Mouse (Mus musculus) midbrain, embryonic 10.5 days (tissue): ENCODE measurements around the gene Lrrc25. TPM values are rescaled to one million over a fixed set of nuclear protein-coding genes. Genes with fewer than 3 reads are reported as not detected.

Source experiments
- DNase-seq: peaks from one replicate; pipeline ENCODE4 v3.0.0-alpha.2; 2017; ENCODE audit warnings: low spot score
- H3K27ac ChIP-seq: fragments of 300-500 bp; sonication (generic); replicated peaks from 2 replicates; pipeline ENCODE4 v1.5.1; 2016; ENCODE audit warnings: mild to moderate bottlenecking
- H3K27me3 ChIP-seq: fragments of 300-500 bp; sonication (generic); 2 replicates; pipeline ENCODE4 v1.6.1; 2016; ENCODE audit warnings: low read depth, mild to moderate bottlenecking; ENCODE audit not compliant: poor library complexity, severe bottlenecking
- H3K36me3 ChIP-seq: fragments of 300-500 bp; sonication (generic); 2 replicates; pipeline ENCODE4 v1.6.1; 2016; ENCODE audit warnings: mild to moderate bottlenecking, moderate library complexity
- H3K4me1 ChIP-seq: fragments of 300-500 bp; sonication (generic); 2 replicates; pipeline ENCODE4 v1.6.1; 2016
- H3K4me3 ChIP-seq: fragments of 300-500 bp; sonication (generic); 2 replicates; pipeline ENCODE4 v1.5.1; 2016; ENCODE audit warnings: mild to moderate bottlenecking, moderate library complexity
- H3K9me3 ChIP-seq: fragments of 300-500 bp; sonication (generic); replicated peaks from 2 replicates; pipeline ENCODE4 v1.6.1; 2016; ENCODE audit warnings: mild to moderate bottlenecking
- WGBS: fragments of 180-500 bp; shearing (Covaris S2); methylation state at CpG from one replicate; pipeline ENCODE4 v1.1.7; 2016; 5-methylcytosine and 5-hydroxymethylcytosine counted together
- polyA plus RNA-seq: library from polyadenylated mRNA; unstranded; fragments of >200 nt; fragmentation: Nextera tagmentation; extraction: Ambion mirVana; gene quantifications from 2 replicates; pipeline ENCODE4 v1.2.1, GENCODE M21; 2016

The Lrrc25 gene
- polyA plus RNA-seq, 1 experiment from 2014 or later: 1.1 TPM

DNA sequence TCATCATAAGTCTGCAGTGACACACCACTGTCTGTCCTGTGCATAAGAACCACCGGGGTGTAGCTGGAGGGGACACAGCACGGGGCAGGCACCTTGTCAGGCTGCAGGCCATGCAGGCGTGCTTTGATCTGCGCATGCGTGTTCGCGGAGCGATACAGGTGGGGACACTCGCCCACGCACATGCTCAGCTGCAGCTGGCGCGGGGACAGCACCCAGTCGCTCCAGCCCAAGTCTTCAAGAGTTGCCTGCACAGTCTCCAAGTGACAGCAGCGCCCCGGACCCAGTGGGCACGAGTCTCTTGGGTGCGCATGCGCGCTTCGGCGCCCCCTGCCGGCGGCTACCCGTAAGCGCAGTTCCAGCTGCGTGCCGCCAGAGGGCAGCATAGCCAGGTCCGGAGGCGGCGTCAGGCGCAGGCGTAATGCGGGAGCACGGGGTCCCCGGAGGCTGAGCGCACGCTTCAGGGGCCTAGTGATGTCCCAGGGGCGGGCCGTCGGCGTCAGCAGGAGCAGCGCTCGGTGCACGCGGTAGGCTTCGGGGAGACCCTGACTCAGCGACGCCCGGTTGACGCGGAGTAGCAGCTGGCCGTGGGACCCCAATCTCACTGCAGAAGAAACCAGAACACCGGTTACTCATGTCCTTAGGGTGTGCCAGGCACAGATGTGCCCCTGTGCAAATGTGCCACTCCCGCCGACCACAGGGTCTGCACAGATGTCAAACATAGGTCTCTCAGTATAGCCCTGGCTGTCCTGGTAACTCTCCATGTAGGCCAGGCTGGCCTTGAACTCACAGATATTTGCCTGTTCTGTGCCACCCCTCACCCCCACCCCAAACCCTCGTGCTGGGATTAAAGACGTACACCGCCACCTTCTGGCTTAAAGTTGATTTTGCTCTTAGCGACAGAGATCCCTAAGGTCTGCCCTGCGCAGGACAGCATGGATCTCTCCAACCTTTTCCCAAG lies 13.9 kb downstream of the Lrrc25 start:
- peak; percentile 94 for DNase-seq
- WGBS: under 1% methylated on average over 60 of the region's 60 CpGs
- peak overlapping the region; percentile 83 for H3K27ac ChIP-seq
- H3K36me3 ChIP-seq: no peaks in the 10 kb centered on the region
- H3K4me3 ChIP-seq: peak overlapping the region; percentile 60
- H3K9me3 ChIP-seq: no peaks in the 10 kb centered on the region
- peaks cover 47% of the 10 kb centered on the region for H3K27me3 ChIP-seq
- H3K4me1 ChIP-seq: peaks cover 35% of the 10 kb centered on the region

DNA sequence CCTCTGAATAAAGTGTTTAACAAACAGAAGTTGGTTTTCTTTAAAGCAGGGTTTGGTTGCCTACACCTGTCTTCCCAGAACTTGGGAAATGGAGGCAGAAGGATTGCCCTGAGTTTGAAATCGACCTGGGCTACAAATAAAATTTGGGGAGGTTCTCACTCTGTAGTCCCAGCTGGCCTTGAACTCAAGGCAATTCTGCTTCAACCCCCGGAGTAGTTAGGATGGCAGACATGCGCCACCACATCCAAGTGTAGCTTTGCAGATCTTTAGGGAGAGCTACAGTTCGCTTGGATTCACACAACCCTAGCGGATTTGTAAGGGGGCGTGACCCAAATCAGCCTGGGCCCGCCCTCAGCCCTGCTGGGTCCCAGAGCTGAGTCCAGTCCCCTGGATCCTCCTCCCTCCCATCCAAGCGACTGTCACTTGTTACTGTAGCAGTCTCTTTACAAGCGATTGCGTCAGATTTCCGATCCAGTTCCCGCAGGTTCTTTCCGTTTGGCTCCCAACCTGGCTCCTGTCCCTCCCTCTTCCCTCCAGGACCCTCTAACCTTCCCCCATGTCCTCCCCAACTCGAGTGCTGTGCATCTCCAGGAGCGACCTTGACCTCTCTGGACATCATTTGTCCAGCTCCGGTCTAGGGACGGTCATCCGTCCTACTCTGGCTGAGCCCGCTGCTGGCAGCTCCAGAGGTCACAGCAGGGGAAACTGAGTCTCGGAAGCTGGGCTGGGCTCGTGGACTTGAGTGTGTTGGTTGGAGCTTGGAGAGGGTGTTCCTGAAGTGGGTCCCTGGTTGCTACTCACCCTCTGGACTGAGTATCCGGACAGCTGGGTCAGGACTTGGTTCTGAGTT lies 14.8 kb downstream of the Lrrc25 start:
- H3K27me3 ChIP-seq: peaks cover 53% of the 10 kb centered on the region
- peaks cover 40% of the 10 kb centered on the region for H3K4me1 ChIP-seq
- peak overlapping the region; percentile 60; the same call in 1 of the 2 replicates for H3K4me3 ChIP-seq
- WGBS: 12% methylated on average over 22 of the region's 22 CpGs
- H3K36me3 ChIP-seq: no peaks in the 10 kb centered on the region
- H3K9me3 ChIP-seq: no peaks in the 10 kb centered on the region
- peak; percentile 45 for DNase-seq
- peak overlapping the region; percentile 83; the same call in 1 of the 2 replicates for H3K27ac ChIP-seq

DNA sequence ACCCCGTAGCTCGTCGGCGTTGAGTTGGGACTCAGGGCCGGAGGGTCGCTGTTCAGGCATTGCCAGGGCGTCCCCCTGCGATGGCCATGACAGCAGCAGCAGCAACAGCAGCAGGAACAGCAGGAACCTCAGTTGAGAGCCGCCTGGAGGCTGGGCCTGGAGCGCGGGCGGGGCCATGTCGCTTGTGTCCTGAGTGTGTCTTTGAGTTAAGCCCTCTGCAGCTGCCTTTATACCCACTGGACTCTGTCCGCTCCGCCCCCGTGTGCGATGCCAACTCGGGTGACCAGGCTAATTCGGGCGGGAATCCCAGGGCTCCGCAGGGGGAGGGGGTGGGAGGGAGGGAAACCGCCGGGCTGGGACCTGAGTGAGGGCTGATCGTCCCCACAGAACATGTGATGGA lies 15.5 kb downstream of the Lrrc25 start:
- no peaks in the 10 kb centered on the region for H3K36me3 ChIP-seq
- H3K27ac ChIP-seq: 0 out of 2 replicates have a peak overlapping the region, but pooled peaks have one; percentile 2
- H3K27me3 ChIP-seq: peaks cover 53% of the 10 kb centered on the region
- 18% methylated on average over 24 of the region's 24 CpGs for WGBS
- peak overlapping the region; percentile 60; the same call in 1 of the 2 replicates for H3K4me3 ChIP-seq
- H3K9me3 ChIP-seq: no peaks in the 10 kb centered on the region
- DNase-seq: no peak
- H3K4me1 ChIP-seq: peaks cover 41% of the 10 kb centered on the region

DNA sequence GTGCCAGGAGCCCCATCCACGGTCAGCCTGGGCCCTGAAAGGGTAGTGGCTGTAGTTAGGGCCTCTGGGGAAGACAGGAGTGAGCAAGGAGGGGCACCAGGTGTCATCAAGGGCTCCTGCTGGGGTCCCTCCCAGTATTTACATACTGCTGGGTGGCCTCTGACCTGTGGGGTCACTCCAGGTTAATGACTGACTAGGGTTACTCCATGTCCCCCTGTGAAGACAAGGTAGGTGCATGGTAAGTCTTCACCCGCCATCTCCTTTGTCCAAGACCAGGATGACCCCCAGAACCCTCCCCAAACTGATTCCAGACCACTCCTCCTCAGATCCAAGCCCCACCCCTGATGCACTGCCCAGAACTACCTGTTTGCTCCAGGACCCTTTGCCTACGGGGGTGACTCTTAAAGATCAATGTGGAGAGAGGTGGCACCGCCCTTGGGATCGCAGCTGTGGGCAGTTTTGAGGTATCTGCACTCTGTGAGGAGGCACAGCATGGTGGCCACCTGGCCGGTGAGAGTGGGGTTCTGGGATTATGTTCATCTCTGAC lies 16.5 kb downstream of the Lrrc25 start, which contains the start of gene Gdf15:
Gdf15 (minus strand) TSS at position 111 of the 547 bp plus-strand sequence.
- H3K36me3 ChIP-seq: no peaks in the 10 kb centered on the region
- WGBS: 74% methylated on average over 6 of the region's 6 CpGs
- peaks cover 51% of the 10 kb centered on the region for H3K4me1 ChIP-seq
- H3K9me3 ChIP-seq: no peaks in the 10 kb centered on the region
- peaks cover 53% of the 10 kb centered on the region for H3K27me3 ChIP-seq
- DNase-seq: no peak
- H3K27ac ChIP-seq: 0 out of 2 replicates have a peak within 1 kb of the TSS, but pooled peaks have one; percentile 2
- H3K4me3 ChIP-seq: peak within 1 kb of the TSS; percentile 60; the same call in 1 of the 2 replicates

DNA sequence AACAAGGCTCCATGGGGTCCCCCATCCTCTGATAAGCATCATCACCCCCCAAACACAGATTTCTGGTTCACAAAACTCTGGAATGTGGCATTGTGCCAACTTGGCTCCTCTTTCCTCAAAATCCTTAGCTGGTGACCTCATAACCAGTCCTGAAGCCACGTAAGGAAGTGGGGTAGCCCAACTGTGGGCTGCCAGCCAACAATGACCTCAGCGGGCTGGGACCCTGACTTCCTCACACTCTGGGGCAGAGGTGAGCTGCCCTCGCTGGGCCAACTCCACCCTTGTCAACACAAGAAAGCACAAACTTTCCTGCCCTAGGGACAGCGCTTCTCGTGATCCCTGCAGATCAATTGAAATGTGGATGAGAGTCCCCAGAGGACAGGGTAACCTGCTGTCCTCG lies 18.1 kb downstream of the Lrrc25 start:
- Histone ChIP-seq H3K27ac (no peak overlapping the region), H3K36me3 (no peaks in the 10 kb centered on the region), H3K27me3 (peaks cover 46% of the 10 kb centered on the region), H3K9me3 (no peaks in the 10 kb centered on the region), H3K4me3 (no peak overlapping the region), H3K4me1 (peaks cover 51% of the 10 kb centered on the region)
- no peak for DNase-seq
- WGBS: 69% methylated on average over 6 of the region's 6 CpGs

DNA sequence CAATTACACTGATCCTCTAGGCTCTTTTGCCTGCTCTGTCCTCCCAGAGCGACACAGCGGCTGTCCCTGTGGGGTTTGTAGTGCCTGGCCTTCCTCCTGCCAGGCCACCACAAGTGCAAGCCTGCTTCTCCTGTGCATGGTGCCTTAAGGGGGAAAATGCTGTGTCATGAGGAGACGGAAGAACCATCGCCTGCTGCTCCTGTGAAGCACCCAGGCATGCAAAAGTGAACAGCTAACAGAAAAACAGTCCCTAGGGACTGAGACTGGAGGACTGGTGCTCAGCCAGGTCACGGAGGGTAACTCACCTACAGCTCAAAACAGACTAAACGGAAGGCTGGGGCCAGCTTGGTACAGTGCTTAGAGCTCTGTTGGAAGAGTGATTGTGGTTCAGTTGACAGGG lies 19.6 kb downstream of the Lrrc25 start:
- Histone ChIP-seq H3K9me3 (no peaks in the 10 kb centered on the region), H3K27ac (peak overlapping the region; percentile 34; the same call in 1 of the 2 replicates), H3K27me3 (peaks cover 42% of the 10 kb centered on the region), H3K36me3 (no peaks in the 10 kb centered on the region), H3K4me3 (no peak overlapping the region), H3K4me1 (peaks cover 36% of the 10 kb centered on the region)
- DNase-seq: no peak
- WGBS: 77% methylated on average over 6 of the region's 6 CpGs

DNA sequence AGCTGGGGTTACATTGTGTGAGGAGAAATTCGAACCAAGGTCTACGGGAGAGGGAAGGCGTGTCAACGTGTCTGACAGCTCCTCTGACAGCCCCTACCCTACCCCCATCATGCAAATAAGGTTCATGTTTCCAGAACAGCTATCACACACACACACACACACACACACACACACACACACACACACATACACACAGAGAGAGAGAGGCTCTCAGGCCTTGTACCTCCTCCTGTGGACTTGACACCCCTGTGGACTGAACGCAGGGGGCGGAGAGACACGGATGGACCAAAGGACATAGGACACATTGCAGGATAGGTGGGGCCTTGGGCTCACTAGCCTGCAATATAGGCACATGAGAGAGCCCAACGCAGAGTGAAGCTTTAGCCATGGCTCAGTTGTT lies 20.9 kb downstream of the Lrrc25 start:
- WGBS: 65% methylated on average over 8 of the region's 8 CpGs
- Histone ChIP-seq H3K36me3 (no peaks in the 10 kb centered on the region), H3K27me3 (peaks cover 29% of the 10 kb centered on the region), H3K4me1 (peaks cover 23% of the 10 kb centered on the region), H3K4me3 (no peak overlapping the region), H3K27ac (peak overlapping the region; percentile 5; the same call in 1 of the 2 replicates), H3K9me3 (no peaks in the 10 kb centered on the region)
- no peak for DNase-seq

DNA sequence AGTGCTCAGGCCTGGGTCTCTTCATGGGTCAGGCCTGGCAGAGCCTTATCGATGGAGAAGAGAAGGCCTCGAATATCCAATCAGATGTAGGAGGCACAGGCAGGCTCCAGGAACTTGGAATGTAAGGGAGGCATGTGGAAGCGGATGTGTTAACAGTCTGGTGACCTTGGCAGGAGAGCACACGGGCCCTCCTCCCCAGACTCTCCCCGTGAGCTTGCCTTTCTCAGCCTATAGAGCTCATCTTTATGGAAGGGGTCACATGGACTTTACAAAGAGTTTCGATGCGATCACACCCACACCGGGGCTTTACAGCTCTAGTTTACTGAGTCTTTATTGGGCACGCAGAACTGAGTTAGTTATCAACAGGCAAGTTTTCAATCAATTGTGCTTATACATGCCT lies 22.8 kb downstream of the Lrrc25 start:
- Histone ChIP-seq H3K27ac (no peak overlapping the region; the same call in 1 of the 2 replicates), H3K4me3 (no peak overlapping the region), H3K36me3 (no peaks in the 10 kb centered on the region), H3K4me1 (peaks cover 16% of the 10 kb centered on the region), H3K9me3 (no peaks in the 10 kb centered on the region), H3K27me3 (0 out of 2 replicates have a peak, but pooled peaks cover 10% of the 10 kb centered on the region)
- 83% methylated on average over 9 of the region's 9 CpGs for WGBS
- no peak for DNase-seq

DNA sequence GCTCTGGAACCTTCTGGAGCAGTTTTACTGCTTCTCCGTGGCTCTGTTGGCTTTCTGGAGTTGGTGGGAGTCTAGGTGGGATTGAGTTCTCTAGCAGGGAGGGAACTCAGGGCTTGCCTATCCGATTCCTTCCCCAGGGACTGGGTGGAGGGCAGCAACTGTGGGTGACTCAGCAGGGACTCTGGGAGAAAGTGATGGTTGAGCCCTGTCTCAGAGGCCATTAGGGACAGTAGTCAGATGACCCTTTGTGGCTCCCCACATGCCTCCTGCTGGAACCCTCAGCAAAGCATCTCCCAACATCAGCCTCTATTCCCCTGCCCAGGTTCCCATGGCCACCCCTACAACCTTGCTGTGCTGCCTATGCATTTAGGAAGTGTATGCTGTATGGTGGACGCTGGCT lies 27.1 kb downstream of the Lrrc25 start:
- H3K9me3 ChIP-seq: no peaks in the 10 kb centered on the region
- H3K4me3 ChIP-seq: no peak overlapping the region
- WGBS: 72% methylated on average over 3 of the region's 3 CpGs
- H3K36me3 ChIP-seq: no peaks in the 10 kb centered on the region
- H3K27me3 ChIP-seq: no peaks in the 10 kb centered on the region; the same call in 1 of the 2 replicates
- H3K4me1 ChIP-seq: peaks cover 26% of the 10 kb centered on the region
- no peak for DNase-seq
- H3K27ac ChIP-seq: no peak overlapping the region; the same call in 1 of the 2 replicates

DNA sequence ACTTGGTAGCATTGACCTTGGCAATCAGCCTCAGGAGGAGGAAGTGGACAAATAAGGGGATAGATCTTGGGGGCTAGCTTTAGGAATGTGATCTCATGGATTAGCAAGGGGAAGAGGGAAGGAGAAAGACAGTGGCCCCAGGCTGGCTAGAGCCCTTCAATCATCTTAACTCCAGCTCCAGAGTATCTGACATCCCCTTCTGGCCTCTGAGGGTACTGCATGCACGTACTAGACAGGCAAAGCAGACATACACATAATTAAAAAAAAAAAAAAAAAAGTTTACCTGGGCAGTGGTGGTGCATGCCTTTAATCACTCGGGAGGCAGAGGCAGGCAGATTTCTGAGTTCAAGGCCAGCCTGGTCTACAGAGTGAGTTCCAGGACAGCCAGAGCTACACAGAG lies 28.1 kb downstream of the Lrrc25 start:
- H3K4me3 ChIP-seq: no peak overlapping the region
- DNase-seq: no peak
- peaks cover 7% of the 10 kb centered on the region for H3K36me3 ChIP-seq
- WGBS: 79% methylated on average over 2 of the region's 2 CpGs
- H3K27ac ChIP-seq: no peak overlapping the region
- peaks cover 33% of the 10 kb centered on the region for H3K4me1 ChIP-seq
- H3K9me3 ChIP-seq: no peaks in the 10 kb centered on the region
- no peaks in the 10 kb centered on the region; the same call in 1 of the 2 replicates for H3K27me3 ChIP-seq

DNA sequence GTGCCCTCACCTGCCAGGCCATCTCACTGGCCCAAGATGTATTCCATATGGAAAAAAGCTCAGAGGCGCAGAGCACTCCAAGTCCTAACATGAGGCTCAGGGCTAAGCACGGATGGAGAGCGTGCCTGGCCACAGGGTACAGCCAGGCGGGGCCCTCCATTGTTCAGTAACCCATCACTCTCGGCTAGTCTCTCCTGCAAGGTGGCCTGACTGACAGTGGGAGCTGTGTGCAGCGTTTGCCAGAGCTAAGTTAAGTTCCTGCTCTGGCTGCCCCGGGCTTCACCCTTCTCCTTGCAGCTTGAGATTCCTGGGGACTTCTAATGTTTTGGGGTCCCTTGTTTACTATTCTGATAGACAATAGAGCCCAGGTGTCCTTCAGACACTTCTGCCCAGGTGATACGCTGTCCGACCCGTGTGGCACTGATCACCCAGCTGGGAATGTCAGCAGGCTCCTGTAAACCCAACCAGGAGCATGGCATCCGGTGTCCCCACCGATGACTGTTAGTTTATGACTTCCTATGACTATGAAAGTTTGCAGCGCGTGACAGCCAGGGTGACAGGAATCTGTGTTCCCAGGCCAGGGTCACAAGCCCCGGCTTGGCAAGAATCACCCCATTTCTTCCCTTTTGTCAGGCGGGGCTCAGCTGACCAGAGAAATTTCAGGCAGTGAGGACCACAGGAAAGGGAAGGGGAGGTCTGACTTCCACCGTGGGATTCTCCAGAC lies 29.7 kb downstream of the Lrrc25 start:
- Histone ChIP-seq H3K27me3 (no peaks in the 10 kb centered on the region; the same call in 1 of the 2 replicates), H3K27ac (peak overlapping the region; percentile 59), H3K36me3 (peaks cover 23% of the 10 kb centered on the region), H3K4me3 (no peak overlapping the region), H3K4me1 (peaks cover 38% of the 10 kb centered on the region), H3K9me3 (no peaks in the 10 kb centered on the region)
- 65% methylated on average over 17 of the region's 17 CpGs for WGBS
- no peak for DNase-seq
